Mouse (Mus musculus): ENCODE measurements around the gene Naglu.

The Naglu gene

DNA sequence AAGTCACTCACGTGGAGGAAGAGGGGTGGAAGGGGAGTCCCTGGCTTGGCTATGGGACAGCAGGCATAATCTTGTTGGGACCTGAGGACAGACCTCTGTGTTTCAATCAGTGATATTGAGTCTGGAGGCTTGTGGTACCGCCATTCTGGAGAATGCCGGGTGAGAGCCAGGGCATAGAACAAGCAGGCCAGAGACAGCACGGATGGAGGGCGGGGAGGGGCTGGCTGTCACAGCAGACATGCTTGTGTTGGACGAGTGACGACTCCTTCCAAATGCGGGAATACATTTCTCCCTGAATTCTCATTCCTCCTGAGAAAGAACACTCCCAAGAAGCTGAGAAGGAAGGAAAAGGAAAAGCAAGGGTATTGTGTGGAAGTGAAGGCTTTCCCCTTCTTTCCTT, 18.2 kb upstream of the Naglu start:
- ChIA-PET CTCF (interaction anchor here in 3 of 4 experiments (0.6 to 2.1 kb wide), 5 partner anchors 15 to 197 kb away, joined by 3 to 12 read pairs (median 4); no protein-coding TSS in a partner anchor), POLR2A (no interaction called here)

GRCm38 (mm10) chr11:101052751-101053473, 16.9 kb upstream of the Naglu start:
- ChIA-PET CTCF (interaction anchor here in 3 of 4 experiments (0.5 to 2.1 kb wide), 11 partner anchors 14 to 308 kb away, joined by 3 to 12 read pairs (median 4); no protein-coding TSS in a partner anchor), POLR2A (interaction anchor here in 3 of 4 experiments (1.0 to 1.6 kb wide), 9 partner anchors 9 to 147 kb away, joined by 3 to 7 read pairs (median 3); partner anchors contain the start of gene Atp6v0a1 (in 2 of the 3))

- ChIA-PET CTCF (interaction anchor here (0.6 to 1.6 kb wide), 10 partner anchors 67 to 309 kb away, joined by 3 to 7 read pairs (median 3); partner anchors contain the start of genes Plekhh3 (in 1 of the 4) and Stat3 (in 1 of the 4)), POLR2A (interaction anchor here in 1 of 4 experiments (1.0 kb wide), 1 partner anchor 60 kb away, joined by 3 read pairs; no protein-coding TSS in a partner anchor)
Observed at GRCm38 (mm10) chr11:101053974-101054373, 15.8 kb upstream of the Naglu start.

DNA sequence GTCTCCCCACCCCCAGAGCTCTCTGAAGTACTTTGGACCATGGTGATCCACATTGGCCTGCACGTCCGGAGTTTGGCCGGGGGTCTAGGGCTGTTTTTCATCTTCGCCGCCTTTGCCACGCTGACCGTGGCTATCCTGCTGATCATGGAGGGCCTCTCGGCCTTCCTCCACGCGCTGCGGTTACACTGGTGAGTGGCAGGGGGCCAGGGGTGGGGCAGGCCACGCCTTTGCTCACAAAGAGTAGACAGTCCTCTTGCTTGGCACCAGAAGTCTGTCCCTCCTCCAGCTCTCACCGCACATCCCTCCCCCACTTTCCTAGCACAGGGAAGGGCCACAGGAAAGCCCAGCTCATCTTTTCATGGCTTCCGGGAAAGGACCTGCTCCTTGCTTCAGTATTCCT, 14.4 kb upstream of the Naglu start:
- ChIA-PET CTCF (interaction anchor here in 3 of 4 experiments (0.5 to 5.3 kb wide), 11 partner anchors 8 to 116 kb away, joined by 3 to 39 read pairs (median 3); partner anchors contain the start of gene Plekhh3 (in 1 of the 3)), POLR2A (interaction anchor here in 2 of 4 experiments (0.9 to 1.4 kb wide), 7 partner anchors 9 to 84 kb away, joined by 3 to 9 read pairs (median 3); partner anchors contain the start of genes Cavin1 (in 1 of the 2) and Naglu (in 1 of the 2))

- CTCF ChIA-PET: interaction anchor here (0.5 to 5.3 kb wide), 26 partner anchors 9 to 909 kb away, joined by 3 to 51 read pairs (median 6); partner anchors contain the start of genes Naglu (in 2 of the 4) and Atp6v0a1 (in 1 of the 4)
- POLR2A ChIA-PET: interaction anchor here in 2 of 4 experiments (0.6 to 2.0 kb wide), 9 partner anchors 10 to 674 kb away, joined by 3 to 8 read pairs (median 3); partner anchors contain the start of gene Naglu (in 1 of the 2)
Observed at GRCm38 (mm10) chr11:101056885-101057284, 12.9 kb upstream of the Naglu start.

- ChIA-PET CTCF (interaction anchor here (0.5 to 5.3 kb wide), 110 partner anchors 8 to 1272 kb away, joined by 3 to 51 read pairs (median 4); partner anchors contain the start of genes Naglu (in 4 of the 4), Atp6v0a1 (in 2 of the 4), Coasy (in 2 of the 4) and Tubg2 (in 2 of the 4)), POLR2A (interaction anchor here in 3 of 4 experiments (0.5 to 2.0 kb wide), 21 partner anchors 9 to 738 kb away, joined by 3 to 7 read pairs (median 3); partner anchors contain the start of genes Naglu (in 2 of the 3), Atp6v0a1 (in 1 of the 3), Coasy (in 1 of the 3) and Eif1 (in 1 of the 3))
Observed at GRCm38 (mm10) chr11:101057860-101058259, 12.0 kb upstream of the Naglu start.

DNA sequence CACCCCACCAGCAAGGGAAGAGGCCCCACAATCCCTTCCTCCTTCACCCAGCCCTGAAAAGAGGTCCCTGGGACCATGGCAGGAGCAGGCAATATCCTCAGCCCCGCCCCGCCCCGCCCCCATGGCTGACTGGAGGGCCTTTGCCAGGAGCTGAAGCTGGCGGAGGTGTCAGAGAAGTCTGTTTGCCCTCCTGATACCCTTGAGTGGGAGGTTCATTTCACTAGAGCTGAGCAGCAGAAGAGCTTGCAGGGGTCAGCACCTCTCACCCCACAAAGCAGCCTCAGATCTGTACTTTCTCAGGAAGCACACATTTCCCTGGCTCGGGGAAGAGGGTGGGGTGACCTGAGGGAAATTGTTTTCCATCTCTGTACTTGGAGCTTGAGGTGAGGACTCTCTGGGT, 11.1 kb upstream of the Naglu start:
- POLR2A ChIA-PET: interaction anchor here (0.6 to 2.5 kb wide), 20 partner anchors 8 to 739 kb away, joined by 3 to 12 read pairs (median 4); partner anchors contain the start of genes Naglu (in 3 of the 4), Atp6v0a1 (in 1 of the 4), Coasy (in 1 of the 4) and Eif1 (in 1 of the 4)
- CTCF ChIA-PET: interaction anchor here (0.5 to 5.3 kb wide), 41 partner anchors 8 to 400 kb away, joined by 3 to 51 read pairs (median 4); partner anchors contain the start of genes Naglu (in 3 of the 4), Atp6v0a1 (in 1 of the 4), Becn1 (in 1 of the 4) and Cavin1 (in 1 of the 4)

DNA sequence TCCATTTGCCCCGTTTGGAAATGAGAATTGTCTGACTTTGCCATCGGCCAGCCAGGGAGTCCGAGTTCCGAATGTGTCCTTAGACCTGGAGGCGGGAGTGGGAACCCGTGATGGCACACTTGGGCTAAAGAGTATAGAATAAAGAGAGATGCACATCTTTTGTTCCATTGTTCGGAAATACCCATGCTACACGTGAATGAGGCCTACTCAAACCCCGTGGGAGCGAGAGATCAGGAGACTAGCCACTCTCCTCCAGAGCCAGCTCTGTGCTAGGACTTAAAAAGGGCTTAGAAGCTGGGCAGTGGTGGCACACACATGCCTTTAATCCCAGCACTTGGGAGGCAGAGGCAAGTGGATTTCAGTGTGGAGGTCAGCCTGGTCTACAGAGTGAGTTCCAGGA, 10.3 kb upstream of the Naglu start:
- POLR2A ChIA-PET: interaction anchor here in 3 of 4 experiments (0.6 to 2.5 kb wide), 9 partner anchors 10 to 385 kb away, joined by 3 to 12 read pairs (median 6); partner anchors contain the start of genes Naglu (in 3 of the 3), Coasy (in 1 of the 3), Retreg3 (in 1 of the 3) and Tubg1 (in 1 of the 3)

DNA sequence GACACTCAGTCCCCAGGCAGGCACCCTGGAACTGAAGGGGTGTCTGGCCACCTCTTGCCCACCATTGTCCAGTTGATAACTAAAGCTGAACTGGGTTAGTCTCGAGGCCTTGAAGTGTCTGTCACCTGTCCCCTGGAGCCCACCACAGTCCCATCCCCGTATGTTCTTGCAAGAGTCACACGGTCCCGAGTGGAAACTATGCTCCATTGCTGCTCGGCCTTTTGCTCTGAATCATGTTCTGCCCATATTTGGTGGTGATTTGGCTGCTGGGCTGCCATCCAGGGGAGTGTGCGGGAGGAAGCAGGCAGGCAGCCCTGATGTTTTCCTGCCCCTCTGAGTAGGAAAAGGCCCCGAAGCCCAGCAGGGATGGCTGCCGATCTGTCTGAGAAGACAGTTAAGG, 9.7 kb upstream of the Naglu start:
- CTCF ChIA-PET: interaction anchor here in 3 of 4 experiments (0.5 to 4.5 kb wide), 4 partner anchors 76 to 287 kb away, joined by 3 to 51 read pairs (median 4); partner anchors contain the start of gene Becn1 (in 1 of the 3)
- POLR2A ChIA-PET: interaction anchor here in 3 of 4 experiments (1.1 to 2.5 kb wide), 5 partner anchors 9 to 22 kb away, joined by 3 to 12 read pairs (median 6); partner anchors contain the start of genes Naglu (in 3 of the 3) and Coasy (in 1 of the 3)

More for the DNA sequence above, 10.3 kb upstream of the Naglu start:
- CTCF ChIA-PET: interaction anchor here (0.5 to 5.3 kb wide), 14 partner anchors 10 to 335 kb away, joined by 3 to 51 read pairs (median 4); partner anchors contain the start of genes Naglu (in 3 of the 4) and Becn1 (in 1 of the 4)

GRCm38 (mm10) chr11:101061049-101061448, 8.8 kb upstream of the Naglu start:
- CTCF ChIA-PET: interaction anchor here in 1 of 4 experiments (0.6 kb wide), 1 partner anchor 241 kb away, joined by 3 read pairs; the partner anchor contains the start of gene Becn1
- POLR2A ChIA-PET: no interaction called here

DNA sequence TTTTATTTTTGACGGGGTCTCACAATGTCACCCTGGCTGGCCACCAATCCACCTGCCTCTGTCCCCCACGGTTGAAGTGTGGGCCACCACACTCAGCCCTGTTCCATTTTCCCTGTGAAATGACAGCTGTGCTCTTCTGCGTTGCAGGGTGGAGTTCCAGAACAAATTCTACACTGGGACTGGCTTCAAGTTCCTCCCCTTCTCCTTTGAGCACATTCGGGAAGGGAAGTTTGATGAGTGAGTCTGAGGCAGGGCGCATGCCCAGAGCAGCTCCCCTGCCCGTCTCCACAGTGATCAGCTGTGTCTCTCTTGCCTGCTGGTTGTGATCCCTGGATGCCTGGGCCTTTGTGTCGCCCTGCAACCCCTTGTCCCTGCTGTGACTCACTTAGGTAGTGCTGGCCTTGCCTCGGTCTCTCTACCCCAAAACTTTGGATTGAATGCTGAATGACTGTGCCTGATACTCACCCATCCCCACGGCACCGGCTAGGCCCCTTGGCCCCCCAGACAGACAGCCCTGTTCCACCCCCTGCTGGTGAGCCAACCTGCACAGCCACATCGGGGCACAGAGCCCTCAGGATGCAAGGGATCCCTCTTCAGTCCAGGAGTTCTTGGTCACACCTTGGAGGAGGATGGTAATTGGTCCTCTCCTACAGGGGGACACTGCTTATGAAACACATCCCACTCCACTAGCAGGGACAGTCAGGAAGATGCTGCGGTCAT, 7.5 kb upstream of the Naglu start:
- ChIA-PET POLR2A (interaction anchor here in 3 of 4 experiments (0.6 to 1.1 kb wide), 4 partner anchors 10 to 528 kb away, joined by 3 to 4 read pairs (median 3); no protein-coding TSS in a partner anchor), CTCF (interaction anchor here in 2 of 4 experiments (0.6 to 1.4 kb wide), 3 partner anchors 80 to 118 kb away, joined by 3 to 6 read pairs (median 5); no protein-coding TSS in a partner anchor)

DNA sequence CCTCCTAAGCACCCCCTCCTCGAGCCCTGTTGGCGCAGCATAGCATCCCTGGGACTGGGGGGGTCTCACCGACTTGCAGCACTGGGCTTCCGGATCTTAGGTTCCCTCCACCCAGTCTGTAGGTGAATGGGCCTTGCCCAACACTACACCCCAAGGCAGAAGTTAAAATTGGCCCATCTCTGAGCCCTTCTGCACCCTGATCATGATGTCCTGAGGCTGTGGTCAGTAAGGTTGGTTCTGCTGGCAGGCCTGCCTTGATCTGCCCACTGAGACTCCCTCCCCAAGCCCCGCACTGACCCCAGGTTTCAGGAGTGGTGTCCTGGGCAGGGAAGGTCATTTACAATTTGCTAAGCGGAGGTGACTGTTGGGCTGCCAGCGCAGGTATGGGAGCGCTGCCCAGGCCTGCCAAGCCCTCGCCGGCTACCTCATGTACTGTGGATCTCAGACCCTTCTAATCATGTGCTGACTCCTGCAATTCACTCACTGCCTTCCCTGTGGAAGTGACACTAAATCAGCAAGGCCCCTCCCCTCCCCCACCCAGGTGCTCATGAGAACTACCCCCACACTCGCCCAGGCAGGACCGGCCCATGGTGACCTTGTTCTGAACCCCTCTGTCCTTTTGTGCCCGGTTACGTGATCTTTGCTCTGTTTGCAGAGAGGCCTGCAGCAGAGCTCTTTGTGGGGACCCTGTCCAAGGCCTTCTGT, 6.7 kb upstream of the Naglu start:
- POLR2A ChIA-PET: interaction anchor here in 3 of 4 experiments (0.7 to 2.0 kb wide), 7 partner anchors 17 to 490 kb away, joined by 3 to 10 read pairs (median 4); partner anchors contain the start of genes Psmc3ip (in 1 of the 3) and Rab5c (in 1 of the 3)
- CTCF ChIA-PET: interaction anchor here in 1 of 4 experiments (0.8 to 1.6 kb wide), 3 partner anchors 80 to 127 kb away, joined by 3 to 5 read pairs (median 4); no protein-coding TSS in a partner anchor

DNA sequence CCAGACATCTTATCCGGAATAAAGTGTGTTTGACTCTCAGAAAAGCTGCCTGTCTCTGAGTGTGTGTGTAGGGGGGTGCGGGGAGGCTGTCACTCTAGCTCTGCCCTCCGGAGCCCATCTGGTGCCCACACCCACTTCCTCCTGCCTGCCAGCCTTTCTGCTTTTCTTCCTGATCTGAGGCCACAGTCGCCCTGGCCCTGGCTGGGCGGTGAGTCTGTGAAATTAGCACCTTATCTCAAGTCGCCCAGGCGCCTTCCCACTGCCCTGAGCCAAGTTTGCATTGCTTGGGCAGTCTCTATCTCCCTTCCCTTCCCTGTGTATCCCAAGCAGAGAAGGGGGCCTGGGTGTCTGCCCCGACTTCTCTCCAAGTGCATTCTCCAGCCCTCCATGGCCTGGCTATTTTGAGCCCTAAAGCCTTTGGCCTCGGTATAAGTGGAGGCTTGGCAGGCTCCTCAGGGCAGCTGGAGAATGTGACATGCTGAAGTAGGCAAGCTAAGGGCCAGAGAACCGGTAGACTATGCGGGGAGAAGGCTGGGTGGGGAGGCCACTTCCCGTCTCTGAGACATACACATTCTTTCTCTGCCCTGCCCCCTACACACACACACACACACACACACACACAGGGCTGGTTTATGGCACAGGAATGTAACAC, 6.0 kb upstream of the Naglu start:
- POLR2A ChIA-PET: interaction anchor here in 3 of 4 experiments (0.7 to 2.0 kb wide), 9 partner anchors 9 to 491 kb away, joined by 3 to 10 read pairs (median 4); partner anchors contain the start of genes Ezh1 (in 1 of the 3), Psmc3ip (in 1 of the 3) and Rab5c (in 1 of the 3)
- CTCF ChIA-PET: interaction anchor here in 3 of 4 experiments (0.5 to 1.6 kb wide), 5 partner anchors 81 to 1596 kb away, joined by 3 to 15 read pairs (median 4); no protein-coding TSS in a partner anchor

DNA sequence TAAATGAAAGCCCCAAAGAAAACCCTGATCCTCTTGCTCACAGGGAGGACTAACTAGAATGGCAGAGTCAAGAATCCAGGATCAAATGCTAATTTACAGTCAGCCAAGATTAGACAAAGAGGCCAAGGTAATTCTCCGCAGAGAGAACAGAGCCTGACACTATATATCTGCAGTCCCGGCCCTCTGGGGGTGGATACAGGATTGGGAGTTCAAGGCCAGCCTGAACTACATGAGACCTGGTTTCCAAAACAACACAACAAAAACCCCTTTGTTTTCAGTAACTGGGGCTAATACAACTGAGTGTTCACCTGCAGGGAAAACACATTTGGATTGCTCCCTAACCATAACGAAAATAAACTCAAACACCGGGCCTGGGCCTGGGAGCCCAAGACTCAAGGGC, 5.3 kb upstream of the Naglu start:
- CTCF ChIA-PET: interaction anchor here in 3 of 4 experiments (0.5 to 1.6 kb wide), 4 partner anchors 81 to 1596 kb away, joined by 3 to 15 read pairs (median 4); no protein-coding TSS in a partner anchor
- POLR2A ChIA-PET: interaction anchor here in 3 of 4 experiments (0.5 to 2.0 kb wide), 6 partner anchors 10 to 404 kb away, joined by 3 to 6 read pairs (median 4); partner anchors contain the start of genes Ezh1 (in 1 of the 3) and Psmc3ip (in 1 of the 3)

- ChIA-PET POLR2A (interaction anchor here in 3 of 4 experiments (0.5 to 2.0 kb wide), 3 partner anchors 10 to 57 kb away, joined by 3 to 5 read pairs (median 4); partner anchors contain the start of gene Psmc3ip (in 1 of the 3)), CTCF (interaction anchor here in 1 of 4 experiments (1.6 kb wide), 1 partner anchor 82 kb away, joined by 5 read pairs; no protein-coding TSS in a partner anchor)
Observed at GRCm38 (mm10) chr11:101065002-101065401, 4.8 kb upstream of the Naglu start.

All from embryonic stem cell, embryonic (primary cell).